Mouse (Mus musculus) heart, embryonic 11.5 days (tissue): ENCODE measurements around the gene Gbe1. TPM values are rescaled to one million over a fixed set of nuclear protein-coding genes. Genes with fewer than 3 reads are reported as not detected.

Experiments
- ATAC-seq: fragments of 200-750 bp; cut with Nextera tagmentation; replicated peaks from 2 replicates; pipeline ENCODE4 v1.8.0; 2017; ENCODE audit warnings: moderate library complexity; ENCODE audit not compliant: insufficient number of reproducible peaks, low FRiP score, low TSS enrichment
- H3K27ac ChIP-seq: fragments of 300-500 bp; sonication (generic); 2 replicates; pipeline ENCODE4 v1.5.1; 2014; ENCODE audit warnings: mild to moderate bottlenecking, low read depth, low read length
- H3K27me3 ChIP-seq: fragments of 300-500 bp; sonication (generic); 2 replicates; pipeline ENCODE4 v1.6.1; 2014; ENCODE audit warnings: mild to moderate bottlenecking, low read length, mixed read lengths; ENCODE audit not compliant: control insufficient read depth, insufficient read depth
- H3K36me3 ChIP-seq: fragments of 300-500 bp; sonication (generic); 2 replicates; pipeline ENCODE4 v1.6.1; 2014; ENCODE audit warnings: mild to moderate bottlenecking, low read length, moderate library complexity, mixed read lengths; ENCODE audit not compliant: control insufficient read depth, insufficient read depth
- H3K4me1 ChIP-seq: fragments of 300-500 bp; sonication (generic); 2 replicates; pipeline ENCODE4 v1.6.1; 2014; ENCODE audit warnings: low read length; ENCODE audit not compliant: control insufficient read depth, insufficient read depth
- H3K4me2 ChIP-seq: fragments of 300-500 bp; sonication (generic); 2 replicates; pipeline ENCODE4 v1.6.1; 2014; ENCODE audit warnings: mild to moderate bottlenecking, moderate library complexity
- H3K4me3 ChIP-seq: fragments of 300-500 bp; sonication (generic); 2 replicates; pipeline ENCODE4 v1.5.1; 2014; ENCODE audit warnings: low read depth, low read length
- H3K9ac ChIP-seq: fragments of 300-500 bp; sonication (generic); 2 replicates; pipeline ENCODE4 v1.6.1; 2014; ENCODE audit warnings: mild to moderate bottlenecking, low read depth, low read length, moderate library complexity
- H3K9me3 ChIP-seq: fragments of 300-500 bp; sonication (generic); replicated peaks from 2 replicates; pipeline ENCODE4 v1.6.1; 2016; ENCODE audit warnings: low read length; ENCODE audit not compliant: control insufficient read depth
- WGBS: fragments of 180-500 bp; shearing (Covaris S2); extraction: QIAGEN DNeasy Blood & Tissue Kit; methylation state at CpG from one replicate; pipeline ENCODE4 v1.1.7; 2014; ENCODE audit not compliant: insufficient replicate concordance; 5-methylcytosine and 5-hydroxymethylcytosine counted together
- polyA plus RNA-seq: library from polyadenylated mRNA; unstranded; fragments of >200 nt; fragmentation: Nextera tagmentation; extraction: Ambion mirVana; gene quantifications from 2 replicates; pipeline ENCODE4 v1.2.1, GENCODE M21; 2014

Gbe1 gene
- 44.6 and 50.2 TPM in 2 replicates for polyA plus RNA-seq

- WGBS, result under 1% methylated on average over 69 of the region's 82 CpGs
- Histone ChIP-seq H3K9me3 (no peaks in the 10 kb centered on the region), H3K36me3 (no peaks in the 10 kb centered on the region), H3K4me3 (peak within 1 kb of the TSS; percentile 66), H3K9ac (peak within 1 kb of the TSS; percentile 94), H3K4me2 (peak within 1 kb of the TSS; percentile 72), H3K27ac (peak within 1 kb of the TSS; percentile 96), H3K27me3 (no peaks in the 10 kb centered on the region), H3K4me1 (no peaks in the 10 kb centered on the region)
- peak; percentile 95 for ATAC-seq
Measured at GRCm38 (mm10) chr16:70313886-70314577, at the start of gene Gbe1. Gene Gbe1 (plus strand): TSS chr16:70313949.

GRCm38 (mm10) chr16:70310691-70311090 lies 3.1 kb upstream of the Gbe1 start:
- Histone ChIP-seq H3K36me3 (no peaks in the 10 kb centered on the region), H3K4me2 (no peak overlapping the region), H3K4me1 (no peaks in the 10 kb centered on the region), H3K9ac (no peak overlapping the region), H3K9me3 (no peaks in the 10 kb centered on the region), H3K4me3 (no peak overlapping the region), H3K27me3 (no peaks in the 10 kb centered on the region), H3K27ac (no peak overlapping the region)
- no peak for ATAC-seq
- 87% methylated on average over 4 of the region's 4 CpGs for WGBS

GRCm38 (mm10) chr16:70313496-70313885 lies 258 bp upstream of the Gbe1 start:
- H3K27me3 ChIP-seq, result no peaks in the 10 kb centered on the region
- H3K4me2 ChIP-seq, result peak overlapping the region; percentile 72
- 4% methylated on average over 7 of the region's 7 CpGs for WGBS
- H3K27ac ChIP-seq, result peak overlapping the region; percentile 96
- H3K36me3 ChIP-seq, result no peaks in the 10 kb centered on the region
- peak overlapping the region; percentile 66 for H3K4me3 ChIP-seq
- ATAC-seq, result no peak
- H3K9ac ChIP-seq, result peak overlapping the region; percentile 94
- no peaks in the 10 kb centered on the region for H3K4me1 ChIP-seq
- no peaks in the 10 kb centered on the region for H3K9me3 ChIP-seq

- ATAC-seq, result no peak
Measured at GRCm38 (mm10) chr16:70314578-70314930, 805 bp downstream of the Gbe1 start.

GRCm38 (mm10) chr16:70315261-70315660 lies 1.5 kb downstream of the Gbe1 start:
- Histone ChIP-seq H3K9ac (no peak overlapping the region), H3K4me3 (no peak overlapping the region), H3K4me1 (no peaks in the 10 kb centered on the region), H3K4me2 (peak overlapping the region; percentile 72), H3K9me3 (no peaks in the 10 kb centered on the region), H3K27ac (peak overlapping the region; percentile 59; the same call in 1 of the 2 replicates), H3K27me3 (no peaks in the 10 kb centered on the region), H3K36me3 (no peaks in the 10 kb centered on the region)
- WGBS, result 44% methylated on average over 3 of the region's 3 CpGs
- no peak for ATAC-seq

More at GRCm38 (mm10) chr16:70314578-70314930, 805 bp downstream of the Gbe1 start:
- WGBS, result under 1% methylated on average over 9 of the region's 9 CpGs
- H3K4me1 ChIP-seq, result no peaks in the 10 kb centered on the region
- H3K27me3 ChIP-seq, result no peaks in the 10 kb centered on the region
- H3K36me3 ChIP-seq, result no peaks in the 10 kb centered on the region
- H3K9ac ChIP-seq, result peak overlapping the region; percentile 94
- no peaks in the 10 kb centered on the region for H3K9me3 ChIP-seq
- H3K27ac ChIP-seq, result peak overlapping the region; percentile 96
- peak overlapping the region; percentile 72 for H3K4me2 ChIP-seq
- peak overlapping the region; percentile 66 for H3K4me3 ChIP-seq

- Histone ChIP-seq H3K9ac (no peak overlapping the region), H3K4me1 (no peaks in the 10 kb centered on the region), H3K36me3 (no peaks in the 10 kb centered on the region), H3K4me3 (no peak overlapping the region), H3K27me3 (no peaks in the 10 kb centered on the region), H3K27ac (no peak overlapping the region), H3K9me3 (no peaks in the 10 kb centered on the region), H3K4me2 (no peak overlapping the region; the same call in 1 of the 2 replicates)
- no peak for ATAC-seq
- 88% methylated on average over 3 of the region's 3 CpGs for WGBS
Measured at GRCm38 (mm10) chr16:70315862-70316390, 2.2 kb downstream of the Gbe1 start.

GRCm38 (mm10) chr16:70319388-70319787 lies 5.6 kb downstream of the Gbe1 start:
- 88% methylated on average over 6 of the region's 6 CpGs for WGBS
- no peak for ATAC-seq
- Histone ChIP-seq H3K36me3 (no peaks in the 10 kb centered on the region), H3K4me2 (no peak overlapping the region), H3K4me3 (no peak overlapping the region), H3K4me1 (no peaks in the 10 kb centered on the region), H3K27ac (no peak overlapping the region), H3K9ac (no peak overlapping the region), H3K27me3 (no peaks in the 10 kb centered on the region), H3K9me3 (no peaks in the 10 kb centered on the region)

- Histone ChIP-seq H3K36me3 (no peaks in the 10 kb centered on the region), H3K9ac (peak overlapping the region; percentile 2; the same call in 1 of the 2 replicates), H3K4me1 (no peaks in the 10 kb centered on the region), H3K27ac (peak overlapping the region; percentile 75), H3K9me3 (no peaks in the 10 kb centered on the region), H3K4me3 (no peak overlapping the region), H3K4me2 (peak overlapping the region; percentile 22), H3K27me3 (no peaks in the 10 kb centered on the region)
- 34% methylated on average over 10 of the region's 10 CpGs for WGBS
- peak; percentile 85 for ATAC-seq
Measured at GRCm38 (mm10) chr16:70320612-70321280, 7.0 kb downstream of the Gbe1 start.
